Mouse (Mus musculus) CH12.LX (cell line): ENCODE data around the gene Vac14. TPM values are rescaled to one million over a fixed set of nuclear protein-coding genes. Genes with fewer than 3 reads are reported as not detected.

Experiments
- DNase-seq: peaks from one replicate; pipeline ENCODE4 v3.0.0-alpha.2; 2013; ENCODE audit errors: extremely low read depth
- H3K27ac ChIP-seq: 2 replicates; pipeline ENCODE4 v1.5.1; 2012; ENCODE audit warnings: low read depth, mild to moderate bottlenecking, control low read depth, moderate library complexity; ENCODE audit not compliant: insufficient read depth
- H3K27me3 ChIP-seq: replicated peaks from 2 replicates; pipeline ENCODE3; 2012; ENCODE audit warnings: inconsistent platforms
- H3K36me3 ChIP-seq, 2 experiments: replicated peaks in 1 of 2; 2 replicates each; pipeline versions ENCODE3 to v1.6.1; 2012; ENCODE audit warnings: inconsistent platforms in 1 of 2, low read length in 1 of 2, mild to moderate bottlenecking in 1 of 2, mixed read lengths in 1 of 2, moderate library complexity in 1 of 2; ENCODE audit not compliant: control insufficient read depth in 1 of 2, insufficient read depth in 1 of 2
- H3K4me1 ChIP-seq, 2 experiments: 2 replicates each; pipeline ENCODE4 v1.6.1; 2012; ENCODE audit warnings: inconsistent platforms in 1 of 2, moderate library complexity in 1 of 2; ENCODE audit not compliant: insufficient read depth in 2 of 2, control insufficient read depth in 1 of 2
- H3K4me2 ChIP-seq: 2 replicates; pipeline ENCODE4 v1.6.1; 2012; ENCODE audit warnings: low read depth, mild to moderate bottlenecking, control low read depth; ENCODE audit not compliant: poor library complexity, insufficient read depth, severe bottlenecking
- H3K4me3 ChIP-seq, 3 experiments: fragments of 150-350 bp in 1 of 3; sonication (generic) in 1 of 3; replicated peaks in 1 of 3; 2 replicates each; pipeline versions ENCODE3 to v1.5.1; 2011 to 2012; ENCODE audit warnings: low read depth in 2 of 3, low read length in 2 of 3, mild to moderate bottlenecking in 2 of 3, moderate library complexity in 2 of 3, control low read depth in 1 of 3, improper control_type of control experiment in 1 of 3, inconsistent platforms in 1 of 3, mixed read lengths in 1 of 3; ENCODE audit not compliant: poor library complexity in 1 of 3
- H3K79me2 ChIP-seq: replicated peaks from 2 replicates; pipeline ENCODE4 v1.6.1; 2012; ENCODE audit warnings: mild to moderate bottlenecking, moderate library complexity; ENCODE audit not compliant: control insufficient read depth, poor library complexity, insufficient read depth, severe bottlenecking; ENCODE audit errors: extremely low read depth
- H3K9ac ChIP-seq: 2 replicates; pipeline ENCODE4 v1.6.1; 2012; ENCODE audit warnings: low read depth, mild to moderate bottlenecking, control low read depth, moderate library complexity; ENCODE audit not compliant: insufficient read depth
- H3K9me3 ChIP-seq: replicated peaks from 2 replicates; pipeline ENCODE3; 2012; ENCODE audit warnings: low read length, inconsistent platforms, mixed read lengths
- E2F4 ChIP-seq: IDR thresholded peaks from 2 replicates; pipeline ENCODE4 v1.6.1; 2011; ENCODE audit warnings: low read depth, low read length, improper control_type of control experiment; ENCODE audit not compliant: insufficient replicate concordance
- EP300 ChIP-seq: IDR thresholded peaks from 2 replicates; pipeline ENCODE4 v1.6.1; 2011; ENCODE audit warnings: low read length, improper control_type of control experiment
- ETS1 ChIP-seq: conservative IDR thresholded peaks from 2 replicates; pipeline ENCODE4 v1.6.1; 2012; ENCODE audit warnings: low read depth, mild to moderate bottlenecking, inconsistent platforms, low read length, improper control_type of control experiment, moderate library complexity
- JUN ChIP-seq: IDR thresholded peaks from 2 replicates; pipeline ENCODE4 v1.6.1; 2011; ENCODE audit warnings: low read depth, mild to moderate bottlenecking, low read length, improper control_type of control experiment, moderate library complexity; ENCODE audit not compliant: insufficient read depth
- KAT2A ChIP-seq: IDR thresholded peaks from 2 replicates; pipeline ENCODE4 v1.6.1; 2012; ENCODE audit warnings: low read length, improper control_type of control experiment, inconsistent platforms; ENCODE audit not compliant: insufficient replicate concordance
- MAFK ChIP-seq: IDR thresholded peaks from 2 replicates; pipeline ENCODE4 v1.6.1; 2011; ENCODE audit warnings: low read length, improper control_type of control experiment; ENCODE audit not compliant: insufficient replicate concordance
- MEF2A ChIP-seq: IDR thresholded peaks from 2 replicates; pipeline ENCODE4 v1.6.1; 2014; ENCODE audit warnings: low read depth, mild to moderate bottlenecking, inconsistent platforms, low read length, improper control_type of control experiment, borderline replicate concordance
- MYC ChIP-seq: IDR thresholded peaks from 2 replicates; pipeline ENCODE4 v1.6.1; 2011; ENCODE audit warnings: low read depth, mild to moderate bottlenecking, improper control_type of control experiment, low read length
- RCOR1 ChIP-seq: conservative IDR thresholded peaks from 2 replicates; pipeline ENCODE4 v1.6.1; 2012; ENCODE audit warnings: low read depth, mild to moderate bottlenecking, inconsistent platforms, low read length, improper control_type of control experiment
- SMC3 ChIP-seq: IDR thresholded peaks from 2 replicates; pipeline ENCODE4 v1.6.1; 2011; ENCODE audit warnings: low read depth, low read length, improper control_type of control experiment
- USF1 ChIP-seq: IDR thresholded peaks from 2 replicates; pipeline ENCODE4 v1.6.1; 2014; ENCODE audit warnings: low read depth, mild to moderate bottlenecking, inconsistent platforms, low read length, improper control_type of control experiment
- USF2 ChIP-seq: conservative IDR thresholded peaks from 2 replicates; pipeline ENCODE4 v1.6.1; 2011; ENCODE audit warnings: low read depth, low read length, improper control_type of control experiment
- ZC3H11A ChIP-seq: IDR thresholded peaks from 2 replicates; pipeline ENCODE4 v1.6.1; 2012; ENCODE audit warnings: low read depth, mild to moderate bottlenecking, inconsistent platforms, low read length, improper control_type of control experiment
- ZKSCAN1 ChIP-seq: IDR thresholded peaks from 2 replicates; pipeline ENCODE4 v1.6.1; 2012; ENCODE audit warnings: low read depth, inconsistent platforms, low read length, improper control_type of control experiment, borderline replicate concordance
- dilution Hi-C: fragments of 300-500 bp; cut with MboI; formaldehyde crosslinking; loops from 2 replicates; pipeline ENCODE4 v1.14.3; 2020; ENCODE audit warnings: low sequenced_read_pairs; ENCODE audit not compliant: extremely low pct_unique_long_range_greater_than_20kb, extremely low pct_ligation_motif_present
- in situ Hi-C: fragments of 300-500 bp; cut with MboI; formaldehyde crosslinking; loops from 3 replicates; pipeline ENCODE4 v1.14.3; 2019; ENCODE audit warnings: low sequenced_read_pairs, low pct_ligation_motif_present, low pct_unique_long_range_greater_than_20kb, mixed read lengths
- polyA plus RNA-seq: library from polyadenylated mRNA; unstranded; fragments of >175 nt; gene quantifications from 2 replicates; pipeline ENCODE4 v1.2.1, GENCODE M21; 2012; ENCODE audit warnings: low read depth; ENCODE audit not compliant: insufficient read length
- total RNA-seq, 2 experiments: library from RNA; depleted of rRNA; stranded (reverse); fragments of 300-350 nt in 1 of 2; fragments of >200 nt in 1 of 2; gene quantifications; 2 replicates each; pipeline ENCODE4 v1.2.3; 2012 to 2014

Gene Vac14
- total and polyA plus RNA-seq, 3 experiments, result 20.9 to 73.8 (median 28.2) TPM

GRCm38 (mm10) chr8:110674589-110674988 is 56.2 kb downstream of the Vac14 start:
- TF ChIP-seq ETS1, result no peak
- TF ChIP-seq ZC3H11A, result no peak
- TF ChIP-seq MAFK, result no peak
- no peak for TF ChIP-seq MEF2A
- no peak for TF ChIP-seq MYC
- no peak for TF ChIP-seq JUN
- no peak for TF ChIP-seq ZKSCAN1
- no peak for TF ChIP-seq USF2
- TF ChIP-seq RCOR1, result no peak
- TF ChIP-seq KAT2A, result no peak
- TF ChIP-seq, all 38 proteins: peak for 0
- Histone ChIP-seq H3K9me3 (no peaks in the 10 kb centered on the region), H3K4me3 (no peak overlapping the region), H3K9ac (no peak overlapping the region), H3K4me2 (no peak overlapping the region), H3K4me1 (peaks cover 0 to 10% of the 10 kb centered on the region in 2 experiments; a peak in 2 of 4 replicates), H3K27ac (no peak overlapping the region), H3K79me2 (no peaks in the 10 kb centered on the region), H3K36me3 (peaks cover 44 to 99% of the 10 kb centered on the region in 2 experiments), H3K27me3 (no peaks in the 10 kb centered on the region)
- dilution Hi-C loops (no loop called here), in situ Hi-C loops (no loop called here)
- no peak for DNase-seq

DNA sequence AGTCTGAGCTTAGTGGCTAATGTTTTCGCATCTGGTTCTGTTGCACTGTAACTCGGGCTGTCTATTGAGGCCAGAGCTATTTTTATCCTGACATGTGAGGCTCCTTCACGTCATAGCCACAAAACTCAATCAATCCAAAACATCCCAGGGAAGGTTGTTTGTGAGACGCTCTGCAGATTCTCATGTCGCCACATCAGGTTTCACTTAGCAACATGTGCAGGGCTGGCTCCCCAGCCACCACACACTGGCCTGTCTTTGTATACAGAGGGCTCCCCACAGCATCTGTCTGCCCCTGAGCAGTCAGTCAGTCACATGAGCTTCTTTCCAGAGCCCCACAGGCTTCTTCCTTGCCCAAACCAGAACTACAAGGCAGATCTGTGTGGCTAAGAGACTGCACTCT is 58.3 kb downstream of the Vac14 start:
- H3K27ac ChIP-seq, result no peak overlapping the region
- H3K79me2 ChIP-seq, result no peaks in the 10 kb centered on the region
- no peaks in the 10 kb centered on the region for H3K27me3 ChIP-seq
- in situ Hi-C loops, result no loop called here
- DNase-seq, result no peak
- no peak overlapping the region for H3K4me3 ChIP-seq
- dilution Hi-C loops, result no loop called here
- no peak for TF ChIP-seq EP300
- no peak for TF ChIP-seq USF1
- TF ChIP-seq RCOR1, result no peak
- TF ChIP-seq SMC3, result no peak
- TF ChIP-seq E2F4, result no peak
- TF ChIP-seq, all 38 proteins: peak for 0
- Histone ChIP-seq H3K4me1 (peaks cover 0 to 10% of the 10 kb centered on the region in 2 experiments; a peak in 2 of 4 replicates), H3K9ac (no peak overlapping the region), H3K4me2 (no peak overlapping the region), H3K9me3 (no peaks in the 10 kb centered on the region), H3K36me3 (peaks cover 31 to 94% of the 10 kb centered on the region in 2 experiments)
